Mouse (Mus musculus): Measurements from ENCODE around the gene Slc5a11. TPM values are rescaled to one million over a fixed set of nuclear protein-coding genes. Genes with fewer than 3 reads are reported as not detected.

Slc5a11 gene
- polyA plus RNA-seq, 1 experiment from 2014 or later, result 0.70 TPM

DNA sequence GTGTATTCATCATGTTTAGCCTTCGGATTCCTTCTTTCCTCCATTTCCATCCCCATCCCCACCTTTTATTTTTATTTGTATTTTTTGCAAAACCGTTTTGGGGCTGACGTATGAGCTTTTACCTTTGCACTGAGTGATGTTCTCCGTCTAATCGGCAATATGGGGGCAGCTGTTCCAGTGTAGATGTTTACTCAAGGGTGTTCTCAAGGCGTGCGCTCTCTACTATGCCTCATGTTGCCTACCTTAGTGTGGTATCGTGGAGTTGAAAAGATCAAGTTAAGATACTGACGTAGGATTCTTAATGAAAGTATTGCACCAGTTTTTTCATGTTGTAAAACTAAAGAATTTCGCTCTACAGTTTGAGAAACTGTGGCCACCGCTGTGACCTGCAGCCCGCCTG is 21.4 kb upstream of the Slc5a11 start:
- Histone ChIP-seq H3K4me1 (replicated peaks) (no peaks in the 10 kb centered on the region), H3K9ac (no peak overlapping the region), H3K4me3 (no peak overlapping the region), H3K4me2 (no peak overlapping the region), H3K36me3 (peaks cover 75% of the 10 kb centered on the region), H3K27me3 (no peaks in the 10 kb centered on the region), H3K9me3 (no peaks in the 10 kb centered on the region), H3K27ac (no peak overlapping the region)
- 94% methylated on average over 12 of the region's 12 CpGs for whole genome bisulfite sequencing
- ATAC-seq (ENCODE audit: low FRiP score), result no peak

DNA sequence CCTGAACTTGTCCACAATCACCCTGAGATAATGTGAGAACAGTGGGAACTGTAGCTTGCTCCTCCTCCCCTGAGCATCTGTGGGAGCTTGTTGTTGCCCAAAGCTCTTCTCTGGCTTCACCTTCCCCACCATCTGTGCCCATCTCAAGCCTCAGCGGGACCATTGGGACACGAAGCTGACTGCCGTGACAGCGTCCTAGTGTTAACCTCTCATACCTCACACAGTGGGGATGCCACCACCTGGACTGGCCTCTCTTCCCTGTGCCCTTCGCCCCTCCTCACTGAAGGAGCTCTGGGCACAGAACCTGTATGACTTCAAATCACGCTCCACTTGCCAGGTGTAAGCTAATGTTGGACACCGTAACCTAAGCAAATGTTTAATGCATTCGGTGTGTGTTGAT is 19.9 kb upstream of the Slc5a11 start:
- no peaks in the 10 kb centered on the region for H3K27me3 ChIP-seq
- peaks cover 60% of the 10 kb centered on the region for H3K36me3 ChIP-seq
- H3K4me1 ChIP-seq (replicated peaks), result no peaks in the 10 kb centered on the region
- no peak overlapping the region for H3K4me3 ChIP-seq
- WGBS, result 92% methylated on average over 8 of the region's 8 CpGs
- H3K27ac ChIP-seq, result no peak overlapping the region
- H3K4me2 ChIP-seq, result no peak overlapping the region
- no peaks in the 10 kb centered on the region for H3K9me3 ChIP-seq
- H3K9ac ChIP-seq, result no peak overlapping the region
- ATAC-seq (ENCODE audit: low FRiP score), result no peak

GRCm38 (mm10) chr7:123196432-123196831 is 18.1 kb upstream of the Slc5a11 start:
- Histone ChIP-seq H3K9ac (no peak overlapping the region), H3K4me3 (no peak overlapping the region), H3K36me3 (peaks cover 43% of the 10 kb centered on the region), H3K27me3 (no peaks in the 10 kb centered on the region), H3K9me3 (no peaks in the 10 kb centered on the region), H3K4me1 (replicated peaks) (no peaks in the 10 kb centered on the region), H3K27ac (no peak overlapping the region; the same call in 1 of the 2 replicates), H3K4me2 (no peak overlapping the region)
- no peak for ATAC-seq (ENCODE audit: low FRiP score)
- WGBS, result 89% methylated on average over 5 of the region's 5 CpGs

- Histone ChIP-seq H3K9me3 (no peaks in the 10 kb centered on the region), H3K27me3 (no peaks in the 10 kb centered on the region), H3K4me3 (no peak overlapping the region), H3K36me3 (peaks cover 22% of the 10 kb centered on the region), H3K9ac (no peak overlapping the region), H3K27ac (no peak overlapping the region), H3K4me1 (replicated peaks) (no peaks in the 10 kb centered on the region), H3K4me2 (no peak overlapping the region)
- WGBS, result 87% methylated on average over 10 of the region's 10 CpGs
- no peak for ATAC-seq (ENCODE audit: low FRiP score)
Observed at GRCm38 (mm10) chr7:123198695-123199094, 15.9 kb upstream of the Slc5a11 start.

- 88% methylated on average over 3 of the region's 3 CpGs for WGBS
- Histone ChIP-seq H3K4me3 (no peak overlapping the region), H3K36me3 (peaks cover 18% of the 10 kb centered on the region), H3K27ac (no peak overlapping the region), H3K4me2 (no peak overlapping the region), H3K27me3 (no peaks in the 10 kb centered on the region), H3K9me3 (no peaks in the 10 kb centered on the region), H3K9ac (no peak overlapping the region), H3K4me1 (replicated peaks) (no peaks in the 10 kb centered on the region)
- no peak for ATAC-seq (ENCODE audit: low FRiP score)
Observed at GRCm38 (mm10) chr7:123199151-123199550, 15.4 kb upstream of the Slc5a11 start.

DNA sequence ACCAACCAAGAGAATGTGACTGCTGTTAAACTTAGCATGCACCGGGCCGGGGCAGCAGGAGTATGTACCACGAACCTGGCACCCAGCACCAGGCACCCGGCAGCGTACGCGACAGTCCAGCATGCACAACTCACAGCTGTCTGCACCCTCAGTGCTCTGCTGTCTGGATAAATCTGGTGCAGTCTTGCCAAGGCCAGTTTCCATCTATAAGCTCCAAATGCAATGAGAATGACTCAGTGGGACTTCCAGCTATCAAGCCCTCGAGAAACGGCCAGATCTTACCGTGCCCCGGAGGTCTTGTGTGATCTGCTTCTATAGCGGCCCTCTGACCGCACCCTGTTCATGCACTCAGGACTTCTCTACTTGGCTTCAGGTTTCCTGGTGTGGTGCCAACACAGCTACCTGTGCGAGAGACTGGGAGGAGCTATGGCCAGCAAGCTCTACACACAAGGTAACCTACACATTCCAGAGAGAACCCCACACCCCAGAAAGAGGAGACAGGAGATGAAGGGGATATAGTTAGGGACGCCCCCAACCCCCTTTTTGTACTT is 14.8 kb upstream of the Slc5a11 start:
- H3K4me3 ChIP-seq, result no peak overlapping the region
- ATAC-seq (ENCODE audit: low FRiP score), result no peak
- WGBS, result 94% methylated on average over 15 of the region's 15 CpGs
- H3K9ac ChIP-seq, result no peak overlapping the region
- no peaks in the 10 kb centered on the region for H3K9me3 ChIP-seq
- no peaks in the 10 kb centered on the region for H3K4me1 ChIP-seq (replicated peaks)
- H3K4me2 ChIP-seq, result no peak overlapping the region
- no peak overlapping the region for H3K27ac ChIP-seq
- H3K27me3 ChIP-seq, result no peaks in the 10 kb centered on the region
- peaks cover 12% of the 10 kb centered on the region for H3K36me3 ChIP-seq

GRCm38 (mm10) chr7:123200722-123201121 is 13.9 kb upstream of the Slc5a11 start:
- Histone ChIP-seq H3K27ac (no peak overlapping the region), H3K9ac (no peak overlapping the region), H3K4me2 (no peak overlapping the region), H3K4me3 (no peak overlapping the region), H3K9me3 (no peaks in the 10 kb centered on the region), H3K36me3 (peaks cover 3% of the 10 kb centered on the region; the same call in 1 of the 2 replicates), H3K4me1 (replicated peaks) (no peaks in the 10 kb centered on the region), H3K27me3 (no peaks in the 10 kb centered on the region)
- whole genome bisulfite sequencing, result 83% methylated on average over 9 of the region's 9 CpGs
- ATAC-seq (ENCODE audit: low FRiP score), result no peak

DNA sequence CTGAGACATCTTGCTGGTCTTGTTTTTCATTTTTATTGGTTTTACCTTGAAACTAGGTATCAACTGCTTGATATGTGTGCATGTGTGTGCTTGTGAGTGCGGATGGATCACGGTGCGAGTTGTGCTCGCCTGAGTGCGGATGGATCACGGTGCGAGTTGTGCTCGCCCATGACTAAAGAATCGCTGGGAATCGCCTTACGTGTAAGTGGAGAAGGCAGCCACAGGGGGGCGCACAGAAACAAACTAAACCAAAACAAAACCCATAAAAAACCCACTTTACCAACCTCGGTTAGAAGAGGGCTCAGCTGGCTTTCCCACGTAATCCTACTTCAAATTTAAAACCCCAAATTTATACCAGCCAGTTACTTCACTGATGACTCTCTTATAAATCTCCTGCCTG is 9.3 kb upstream of the Slc5a11 start:
- no peak for ATAC-seq (ENCODE audit: low FRiP score)

DNA sequence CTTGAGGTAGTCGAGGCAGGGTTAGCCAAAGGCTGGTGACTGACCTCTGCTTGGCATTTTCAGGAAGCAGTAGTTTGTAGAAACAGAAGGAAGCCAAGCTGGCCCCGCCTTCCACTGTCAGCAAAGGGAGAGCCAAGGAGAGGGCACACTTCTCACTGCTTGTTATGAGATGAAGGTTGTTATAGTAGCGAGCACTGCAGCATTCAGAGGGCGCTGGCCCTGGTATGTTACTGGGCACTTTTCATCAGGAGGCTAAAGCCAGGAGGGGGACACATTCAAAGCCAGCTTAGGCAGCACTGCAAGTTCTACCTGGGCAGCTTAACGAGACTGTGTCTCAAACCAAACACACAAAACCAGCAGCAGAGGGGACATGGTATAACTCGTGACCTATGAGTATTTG is 7.0 kb upstream of the Slc5a11 start:
- H3K27ac ChIP-seq, result no peak overlapping the region
- no peaks in the 10 kb centered on the region for H3K9me3 ChIP-seq
- no peaks in the 10 kb centered on the region for H3K27me3 ChIP-seq
- H3K4me1 ChIP-seq (replicated peaks), result no peaks in the 10 kb centered on the region
- H3K36me3 ChIP-seq, result no peaks in the 10 kb centered on the region
- ATAC-seq (ENCODE audit: low FRiP score), result no peak
- 83% methylated on average over 6 of the region's 6 CpGs for WGBS
- H3K9ac ChIP-seq, result no peak overlapping the region
- H3K4me3 ChIP-seq, result no peak overlapping the region
- no peak overlapping the region for H3K4me2 ChIP-seq

More for the DNA sequence above, 9.3 kb upstream of the Slc5a11 start:
- Histone ChIP-seq H3K4me2 (no peak overlapping the region), H3K9ac (no peak overlapping the region), H3K4me1 (replicated peaks) (no peaks in the 10 kb centered on the region), H3K36me3 (no peaks in the 10 kb centered on the region), H3K27me3 (no peaks in the 10 kb centered on the region), H3K27ac (no peak overlapping the region), H3K9me3 (no peaks in the 10 kb centered on the region), H3K4me3 (no peak overlapping the region)
- 28% methylated on average over 14 of the region's 14 CpGs for WGBS

DNA sequence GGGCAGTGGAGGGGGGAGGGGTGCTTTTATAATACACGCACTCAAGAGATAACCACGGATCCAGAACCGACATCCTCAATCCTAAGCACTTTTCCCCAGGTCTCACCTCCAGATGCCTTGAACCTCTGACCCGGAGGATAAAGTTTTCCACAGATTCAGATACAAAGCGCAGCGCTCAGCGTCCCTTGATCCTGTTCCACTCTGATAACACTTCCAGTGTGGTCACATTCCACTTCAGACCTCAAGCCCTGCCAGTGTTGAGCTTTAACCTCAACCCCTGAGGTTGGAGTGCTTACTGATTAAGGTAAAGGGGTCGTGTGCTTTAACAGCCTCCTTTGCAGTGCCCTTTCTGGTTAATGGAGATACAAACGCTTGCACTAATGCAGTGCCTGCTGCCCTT is 4.7 kb upstream of the Slc5a11 start:
- H3K4me3 ChIP-seq, result no peak overlapping the region
- 79% methylated on average over 9 of the region's 9 CpGs for WGBS

GRCm38 (mm10) chr7:123211461-123211860 is 3.1 kb upstream of the Slc5a11 start:
- no peak overlapping the region for H3K9ac ChIP-seq
- no peak for ATAC-seq (ENCODE audit: low FRiP score)
- no peaks in the 10 kb centered on the region for H3K9me3 ChIP-seq
- no peaks in the 10 kb centered on the region for H3K27me3 ChIP-seq
- WGBS, result 51% methylated on average over 5 of the region's 5 CpGs
- H3K4me1 ChIP-seq (replicated peaks), result peaks cover 9% of the 10 kb centered on the region
- H3K4me3 ChIP-seq, result no peak overlapping the region
- no peak overlapping the region for H3K27ac ChIP-seq
- H3K4me2 ChIP-seq, result no peak overlapping the region
- no peaks in the 10 kb centered on the region for H3K36me3 ChIP-seq

More for the DNA sequence above, 4.7 kb upstream of the Slc5a11 start:
- Histone ChIP-seq H3K36me3 (no peaks in the 10 kb centered on the region), H3K27me3 (no peaks in the 10 kb centered on the region), H3K9me3 (no peaks in the 10 kb centered on the region), H3K27ac (no peak overlapping the region), H3K9ac (no peak overlapping the region), H3K4me2 (no peak overlapping the region), H3K4me1 (replicated peaks) (peaks cover 9% of the 10 kb centered on the region)
- no peak for ATAC-seq (ENCODE audit: low FRiP score)

DNA sequence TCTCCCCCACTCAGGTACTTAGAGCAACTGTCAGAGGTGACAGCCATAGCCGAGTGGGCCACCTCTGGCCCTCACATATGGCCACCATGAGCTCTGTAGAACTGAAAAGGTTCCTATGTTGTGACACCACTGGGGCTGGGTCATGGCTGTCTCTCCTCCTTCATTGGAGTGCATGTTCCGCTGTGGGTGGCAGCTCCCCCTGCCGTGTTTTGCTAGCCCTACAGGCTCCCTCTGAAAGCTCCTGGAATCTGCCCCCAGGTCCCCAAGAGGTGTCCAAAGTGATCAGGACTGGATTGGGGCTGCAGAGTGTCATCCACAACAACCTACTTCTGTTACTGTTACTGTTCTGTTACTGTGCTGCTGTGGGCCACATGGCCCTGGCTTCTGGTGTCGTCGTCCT is 2.3 kb upstream of the Slc5a11 start:
- no peak overlapping the region for H3K9ac ChIP-seq
- H3K9me3 ChIP-seq, result no peaks in the 10 kb centered on the region
- 92% methylated on average over 5 of the region's 5 CpGs for WGBS
- H3K27ac ChIP-seq, result no peak overlapping the region
- H3K36me3 ChIP-seq, result no peaks in the 10 kb centered on the region
- no peak overlapping the region for H3K4me2 ChIP-seq
- H3K4me3 ChIP-seq, result no peak overlapping the region
- H3K27me3 ChIP-seq, result no peaks in the 10 kb centered on the region
- H3K4me1 ChIP-seq (replicated peaks), result peaks cover 9% of the 10 kb centered on the region
- no peak for ATAC-seq (ENCODE audit: low FRiP score)

GRCm38 (mm10) chr7:123215138-123215537 is 558 bp downstream of the Slc5a11 start:
- no peak for ATAC-seq (ENCODE audit: low FRiP score)
- no peaks in the 10 kb centered on the region for H3K27me3 ChIP-seq
- no peak overlapping the region for H3K9ac ChIP-seq
- H3K36me3 ChIP-seq, result no peaks in the 10 kb centered on the region
- H3K9me3 ChIP-seq, result no peaks in the 10 kb centered on the region
- peaks cover 18% of the 10 kb centered on the region for H3K4me1 ChIP-seq (replicated peaks)
- H3K4me3 ChIP-seq, result no peak overlapping the region
- no peak overlapping the region for H3K4me2 ChIP-seq
- no peak overlapping the region for H3K27ac ChIP-seq
- WGBS, result 80% methylated on average over 2 of the region's 2 CpGs

Measured in hindbrain, embryonic 13.5 days (tissue).